Mouse (Mus musculus) midbrain, embryonic 15.5 days (tissue): ENCODE data around the gene Tomm34. TPM values are rescaled to one million over a fixed set of nuclear protein-coding genes. Genes with fewer than 3 reads are reported as not detected.

Experiments
- ATAC-seq: fragments of 200-750 bp; cut with Nextera tagmentation; replicated peaks from 2 replicates; pipeline ENCODE4 v1.8.0; 2017; ENCODE audit warnings: moderate TSS enrichment
- H3K27ac ChIP-seq: fragments of 300-500 bp; sonication (generic); 2 replicates; pipeline ENCODE4 v1.5.1; 2015; ENCODE audit warnings: mild to moderate bottlenecking, inconsistent platforms
- H3K27me3 ChIP-seq: fragments of 300-500 bp; sonication (generic); replicated peaks from 2 replicates; pipeline ENCODE4 v1.6.1; 2015; ENCODE audit warnings: inconsistent platforms
- H3K36me3 ChIP-seq: fragments of 300-500 bp; sonication (generic); replicated peaks from 2 replicates; pipeline ENCODE4 v1.6.1; 2015; ENCODE audit warnings: inconsistent platforms
- H3K4me1 ChIP-seq: fragments of 300-500 bp; sonication (generic); 2 replicates; pipeline ENCODE4 v1.6.1; 2015; ENCODE audit warnings: inconsistent platforms
- H3K4me2 ChIP-seq: fragments of 300-500 bp; sonication (generic); 2 replicates; pipeline ENCODE4 v1.6.1; 2015; ENCODE audit warnings: inconsistent platforms, mild to moderate bottlenecking, moderate library complexity
- H3K4me3 ChIP-seq: fragments of 300-500 bp; sonication (generic); 2 replicates; pipeline ENCODE4 v1.5.1; 2015; ENCODE audit warnings: mild to moderate bottlenecking, inconsistent platforms
- H3K9ac ChIP-seq: fragments of 300-500 bp; sonication (generic); 2 replicates; pipeline ENCODE4 v1.6.1; 2015; ENCODE audit warnings: mild to moderate bottlenecking, inconsistent platforms
- H3K9me3 ChIP-seq: fragments of 300-500 bp; sonication (generic); 2 replicates; pipeline ENCODE4 v1.6.1; 2016; ENCODE audit warnings: inconsistent platforms
- whole genome bisulfite sequencing: fragments of 180-500 bp; shearing (Covaris S2); methylation state at CpG from one replicate; pipeline ENCODE4 v1.1.7; 2015; ENCODE audit warnings: mixed read lengths; 5-methylcytosine and 5-hydroxymethylcytosine counted together
- polyA plus RNA-seq: library from polyadenylated mRNA; unstranded; fragments of >200 nt; fragmentation: Nextera tagmentation; extraction: Ambion mirVana; gene quantifications from 2 replicates; pipeline ENCODE4 v1.2.1, GENCODE M21; 2015

The Tomm34 gene
- polyA plus RNA-seq, 1 experiment from 2014 or later, result 52.9 TPM

DNA sequence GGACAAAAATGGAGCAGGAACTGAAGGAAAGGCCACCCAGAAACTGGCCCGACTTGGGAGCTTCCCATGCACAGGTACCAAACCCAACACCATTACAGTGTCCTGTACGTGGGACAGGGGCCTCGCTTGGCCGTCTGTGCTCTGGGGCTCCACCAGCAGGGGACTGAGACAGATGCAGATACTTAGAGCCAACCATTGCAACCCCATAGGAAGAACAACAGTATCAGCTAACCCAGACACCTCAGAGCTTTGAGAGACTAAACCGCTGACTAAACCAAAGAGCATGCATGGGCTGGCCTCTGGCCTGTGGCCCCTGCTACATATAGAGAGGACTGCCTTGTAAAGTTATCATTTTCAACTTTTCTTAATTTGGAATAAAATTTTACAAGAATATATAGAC lies 66.5 kb downstream of the Tomm34 start:
- Histone ChIP-seq H3K4me3 (no peak overlapping the region), H3K27ac (no peak overlapping the region), H3K4me2 (no peak overlapping the region), H3K4me1 (peaks cover 17% of the 10 kb centered on the region), H3K36me3 (no peaks in the 10 kb centered on the region), H3K27me3 (no peaks in the 10 kb centered on the region), H3K9me3 (no peaks in the 10 kb centered on the region), H3K9ac (no peak overlapping the region)
- 77% methylated on average over 5 of the region's 5 CpGs for WGBS
- ATAC-seq, result no peak

Other genes with a start within 250 kb of the Tomm34 start
- gene Kcnk15, start 217.5 kb downstream of the Tomm34 start, polyA plus RNA-seq, result 0.22 TPM in 1 of 2 replicates, not detected in the other
- 21.1 TPM in 2 replicates for gene Rims4, start 152.5 kb downstream of the Tomm34 start, polyA plus RNA-seq
- 481 and 500 TPM in 2 replicates for gene Ywhab, start 76.2 kb downstream of the Tomm34 start, polyA plus RNA-seq
- gene Pabpc1l, start 45.7 kb downstream of the Tomm34 start, polyA plus RNA-seq, result 2.2 and 2.4 TPM in 2 replicates
- 19.6 and 21.1 TPM in 2 replicates for gene Stk4, start 847 bp downstream of the Tomm34 start, polyA plus RNA-seq
- gene Kcns1, start 99.9 kb upstream of the Tomm34 start, polyA plus RNA-seq, result 1.3 and 1.7 TPM in 2 replicates
- not detected in 2 replicates for gene Wfdc5, start 111.6 kb upstream of the Tomm34 start, polyA plus RNA-seq
- gene Wfdc12, start 119.4 kb upstream of the Tomm34 start, polyA plus RNA-seq, result not detected in 2 replicates
- gene Wfdc15a, start 129.0 kb upstream of the Tomm34 start, polyA plus RNA-seq, result not detected in 2 replicates
- gene Wfdc15b, start 150.5 kb upstream of the Tomm34 start, polyA plus RNA-seq, result not detected in 2 replicates
- gene Svs2, start 167.3 kb upstream of the Tomm34 start, polyA plus RNA-seq, result not detected in 2 replicates
- not detected in 2 replicates for gene Svs3b, start 185.5 kb upstream of the Tomm34 start, polyA plus RNA-seq
- not detected in 2 replicates for gene Svs4, start 207.3 kb upstream of the Tomm34 start, polyA plus RNA-seq
- not detected in 2 replicates for gene Svs3a, start 218.1 kb upstream of the Tomm34 start, polyA plus RNA-seq
- not detected in 2 replicates for gene Svs6, start 245.6 kb upstream of the Tomm34 start, polyA plus RNA-seq